Mouse (Mus musculus) megakaryocyte progenitor cell, adult 5-6 weeks (primary cell): ENCODE data around the gene Nfatc2. TPM values are rescaled to one million over a fixed set of nuclear protein-coding genes. Genes with fewer than 3 reads are reported as not detected.

ENCODE experiments used
- ATAC-seq: replicated peaks from 2 replicates; pipeline ENCODE4 v1.8.0; 2016; ENCODE audit warnings: mild to moderate bottlenecking, moderate TSS enrichment, inconsistent platforms; ENCODE audit not compliant: poor library complexity
- total RNA-seq, 2 experiments: library from RNA; stranded (forward) in 1 of 2; stranded (reverse) in 1 of 2; fragments of 157-497, 149-512 nt in 1 of 2; fragments of 200-1000 nt in 1 of 2; gene quantifications; 2 replicates each; pipeline versions ENCODE4 v1.2.3 to v1.2.4; 2015 to 2017

Gene Nfatc2
- total RNA-seq, 2 experiments from 2014 or later, result 0.17 to 1.7 TPM

DNA sequence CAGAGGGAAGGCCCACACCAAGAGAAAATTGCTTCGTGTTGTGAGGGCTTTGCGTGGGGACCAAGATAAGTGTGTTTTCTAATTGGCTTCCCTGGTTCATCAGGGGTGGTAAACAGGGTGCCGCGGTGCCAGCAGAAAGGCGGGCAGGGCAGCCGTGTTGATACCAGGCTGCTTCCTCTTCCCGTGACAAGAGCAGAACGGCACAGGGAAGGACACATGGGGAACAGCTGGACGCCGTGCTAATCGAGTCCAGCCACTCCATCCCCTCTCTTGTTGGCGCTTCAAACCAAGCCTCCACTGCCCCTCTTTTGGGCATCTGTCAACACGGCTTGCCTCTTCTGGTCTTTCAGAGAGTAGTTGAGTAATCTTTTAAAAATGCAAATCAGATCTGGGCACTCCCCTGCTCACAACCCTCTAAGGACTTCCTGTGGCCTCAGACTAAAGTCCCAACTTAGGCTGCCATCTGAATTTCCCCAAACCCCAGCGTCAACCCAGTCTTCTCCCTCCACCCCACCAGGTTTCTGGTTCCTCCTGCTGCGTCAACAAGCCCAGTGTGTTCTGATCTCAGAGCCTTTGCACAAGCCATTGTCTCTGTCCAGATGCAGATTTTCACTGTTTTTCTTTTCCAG, 61.7 kb downstream of the Nfatc2 start:
- peak; percentile 76 for ATAC-seq

DNA sequence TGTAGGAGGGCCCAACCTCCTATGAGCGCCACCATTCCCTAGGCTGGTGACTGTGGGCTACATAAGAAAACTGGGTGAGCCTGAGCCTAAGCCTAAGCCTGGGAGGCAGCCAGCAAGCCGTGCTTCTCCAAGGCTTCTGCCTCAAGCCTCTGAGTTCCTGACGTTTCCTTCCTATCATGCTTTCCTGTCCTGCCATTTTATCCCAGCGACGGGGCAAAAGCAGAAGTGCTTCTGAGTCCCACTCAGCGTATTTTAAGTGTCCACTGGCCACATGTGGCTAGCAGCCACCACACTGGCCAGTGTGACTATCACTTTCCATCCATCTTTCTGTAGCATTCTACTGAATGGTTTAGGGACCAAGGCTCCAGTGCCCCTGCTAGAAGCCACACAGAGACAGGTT, 62.4 kb downstream of the Nfatc2 start:
- peak; percentile 37 for ATAC-seq

DNA sequence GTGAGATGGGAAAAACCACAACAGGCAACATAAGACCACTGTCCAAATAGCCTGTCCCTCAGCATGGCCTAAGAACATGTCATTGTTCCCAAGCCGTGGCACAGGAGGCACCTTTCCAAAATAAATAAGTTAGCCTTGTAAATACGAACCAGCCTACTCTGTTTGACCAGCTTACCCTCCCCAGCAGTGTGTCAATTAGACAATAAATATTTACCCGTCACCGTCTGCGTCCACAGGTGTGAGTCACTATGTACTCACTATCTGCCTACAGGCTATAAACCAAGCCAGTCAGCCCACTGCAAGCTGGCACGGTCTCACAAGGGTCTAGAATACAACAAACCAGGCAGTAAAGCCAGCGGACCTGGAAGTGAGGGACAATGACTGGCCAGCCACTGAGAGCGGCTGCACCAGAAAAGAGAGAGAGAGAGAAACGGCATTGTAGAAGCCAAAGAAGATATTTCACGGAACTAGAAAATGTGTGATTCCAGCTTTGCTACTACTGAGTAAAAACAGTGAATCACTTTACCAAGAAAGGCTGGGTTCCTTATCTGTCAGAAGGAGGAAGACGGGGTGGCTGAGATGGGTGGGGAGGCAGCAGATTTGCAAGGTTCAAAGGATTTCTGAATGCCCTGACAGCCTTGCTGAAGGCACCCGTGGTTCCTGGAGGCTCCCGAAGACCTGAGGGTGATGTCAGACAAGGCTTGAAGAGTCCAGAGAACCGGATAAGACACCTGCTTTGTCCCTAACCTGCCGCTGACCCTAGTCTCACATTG, 69.2 kb downstream of the Nfatc2 start:
- ATAC-seq, result no peak

DNA sequence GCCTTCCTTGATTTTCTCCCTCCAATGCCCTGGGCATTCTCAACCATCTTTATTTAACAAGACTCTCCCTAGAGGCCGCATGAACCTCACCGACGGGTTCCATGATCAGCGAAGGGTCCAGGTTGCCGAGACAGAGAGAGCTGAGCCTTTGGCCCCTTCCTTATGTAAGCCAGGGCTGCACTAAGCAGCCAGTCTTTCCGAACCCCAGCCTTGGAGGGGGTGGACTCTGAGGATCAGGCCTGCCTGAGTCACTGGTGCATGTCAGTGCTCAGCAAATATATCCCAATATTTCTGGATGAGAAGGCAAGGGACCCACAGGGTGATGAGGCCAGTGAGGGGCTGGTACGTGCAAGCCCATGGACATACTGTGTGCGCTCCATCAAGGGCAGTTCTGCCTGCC, 72.9 kb downstream of the Nfatc2 start:
- no peak for ATAC-seq

DNA sequence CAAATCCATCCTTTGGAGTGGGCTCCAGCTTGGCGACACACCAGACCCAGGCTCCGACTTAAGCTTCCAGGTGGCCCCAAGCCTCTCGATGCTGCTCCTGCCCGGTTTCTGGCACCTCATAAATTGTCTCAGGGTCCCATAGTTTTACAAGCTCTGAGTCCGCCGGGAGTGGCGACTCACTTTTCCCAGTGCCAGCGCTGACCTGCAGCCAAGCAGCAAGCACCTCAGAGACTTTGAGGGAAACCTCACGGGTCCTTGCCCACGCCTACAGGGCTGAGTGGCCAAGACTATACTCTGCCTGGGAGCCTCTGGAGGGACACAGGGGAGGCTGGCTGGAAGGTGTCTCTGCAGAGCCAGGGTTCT, 74.0 kb downstream of the Nfatc2 start:
- no peak for ATAC-seq

DNA sequence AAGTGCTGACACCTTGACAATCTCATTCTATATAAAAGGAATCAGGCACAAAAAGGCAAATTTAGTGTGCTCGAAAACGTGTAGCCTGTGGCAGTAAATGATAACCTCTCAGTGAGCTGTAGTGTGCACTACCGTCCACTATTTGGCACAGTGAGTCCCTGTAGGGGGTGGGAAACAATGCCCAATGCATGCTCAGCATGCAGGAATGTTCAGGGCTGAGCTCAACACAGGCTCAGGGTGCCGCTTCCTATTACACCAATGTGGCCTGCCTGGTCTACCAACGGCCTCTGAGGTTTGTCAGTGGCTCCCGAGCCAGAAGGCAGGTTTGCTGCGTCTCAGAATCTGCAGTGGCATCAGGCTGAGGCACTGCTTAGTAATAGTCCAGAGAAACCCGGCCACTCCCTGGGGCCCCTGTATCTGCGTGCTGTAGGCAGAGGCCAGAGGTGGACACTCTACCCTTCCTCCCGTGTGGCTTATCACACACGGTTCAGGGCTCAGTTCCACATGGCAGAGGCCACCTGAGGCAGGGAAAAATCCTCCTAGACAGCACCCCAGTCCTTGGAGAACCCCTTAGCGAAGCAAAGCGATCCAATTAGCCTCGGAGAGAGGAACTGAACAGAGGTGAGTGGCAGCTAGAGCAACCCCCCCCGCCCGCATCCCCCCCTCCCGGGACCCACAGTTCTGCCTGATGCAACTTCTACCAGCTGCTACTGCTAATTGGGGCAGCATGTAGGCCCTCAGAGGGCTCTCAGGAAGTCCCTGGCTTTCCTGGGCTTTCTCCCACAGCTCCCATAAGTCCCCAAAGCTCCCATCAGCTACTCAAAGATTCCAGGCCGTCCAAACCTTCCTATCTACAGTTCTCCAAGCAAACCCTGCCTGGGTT, 74.7 kb downstream of the Nfatc2 start:
- ATAC-seq, result no peak

DNA sequence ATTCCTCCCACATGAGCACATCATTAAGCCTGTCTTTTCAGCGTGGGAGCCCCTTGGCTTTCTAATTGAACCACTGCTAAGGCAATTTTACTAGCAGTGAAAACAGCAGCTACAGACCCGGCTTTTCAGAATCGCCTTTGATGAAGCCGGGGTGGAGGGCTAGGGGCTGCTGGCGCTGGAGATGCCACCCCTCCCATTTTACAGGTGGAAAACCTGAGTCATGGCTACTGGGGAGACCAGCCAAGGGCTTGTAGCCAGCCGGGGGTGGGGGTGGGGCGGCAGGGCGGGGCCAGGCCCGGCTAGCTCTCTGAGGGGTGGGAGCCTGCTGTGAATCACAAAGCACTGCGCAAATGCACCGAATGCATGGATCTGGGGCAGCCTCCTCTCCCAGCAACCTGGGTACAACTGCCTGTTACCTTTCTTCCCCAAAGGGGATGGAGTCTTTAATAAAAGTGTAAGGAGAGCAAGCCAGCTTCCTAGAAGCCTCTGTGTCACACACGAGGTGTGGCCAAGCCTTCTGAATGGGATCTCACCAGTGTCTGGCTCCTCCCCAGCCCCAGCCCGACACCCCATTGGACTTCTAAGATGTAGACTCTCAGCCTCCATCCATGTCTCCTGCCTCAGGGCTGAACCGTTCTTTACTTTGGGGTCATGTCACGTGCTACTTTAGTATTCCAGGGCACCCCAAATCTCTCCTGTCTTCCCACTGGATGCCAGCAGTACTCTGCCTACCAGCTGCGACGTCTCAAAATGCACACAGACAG, 75.9 kb downstream of the Nfatc2 start:
- ATAC-seq, result no peak

DNA sequence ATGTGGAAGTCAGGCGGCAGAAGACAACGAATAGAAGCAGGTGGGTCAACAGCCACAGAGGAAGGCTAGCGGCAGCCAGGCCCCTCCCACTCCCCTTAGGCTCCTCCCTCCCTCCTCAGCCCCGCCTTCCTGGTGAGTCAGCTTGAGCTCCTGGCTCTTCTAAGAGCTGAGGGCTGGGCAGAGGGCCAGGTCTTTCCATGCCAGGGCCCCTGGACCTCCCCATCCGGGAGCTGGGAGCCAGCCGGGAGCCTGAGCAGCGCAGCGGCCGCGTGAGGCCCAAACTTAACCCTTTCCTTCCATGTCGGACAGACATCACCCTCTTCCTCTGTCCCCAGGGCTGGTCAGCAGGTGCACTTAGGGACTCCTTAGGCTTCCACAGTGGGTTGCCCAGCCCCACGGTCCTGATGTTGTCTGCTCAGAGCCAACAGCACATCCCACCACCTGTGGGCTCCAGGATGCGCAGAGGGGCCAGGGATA, 76.5 kb downstream of the Nfatc2 start:
- ATAC-seq, result peak; percentile 96

DNA sequence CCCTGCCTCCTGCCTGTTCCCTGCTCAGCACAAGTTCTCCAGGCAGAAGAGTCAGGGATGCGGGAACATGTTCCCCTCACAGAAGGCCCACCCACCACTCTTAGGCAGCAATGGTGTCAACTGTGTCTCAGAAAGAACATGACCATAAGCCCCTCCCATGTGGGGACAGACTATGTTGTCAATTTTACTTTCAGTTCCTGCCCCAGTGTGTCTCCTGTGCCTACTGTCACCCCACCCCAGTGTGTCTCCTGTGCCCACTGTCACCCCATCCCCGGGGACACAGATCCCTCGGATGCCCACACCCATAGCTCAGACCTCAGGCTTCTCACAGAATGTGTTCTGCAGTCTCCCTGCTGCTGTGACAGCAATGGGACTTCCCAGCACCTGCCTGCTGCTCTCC, 79.2 kb downstream of the Nfatc2 start:
- peak; percentile 22 for ATAC-seq

DNA sequence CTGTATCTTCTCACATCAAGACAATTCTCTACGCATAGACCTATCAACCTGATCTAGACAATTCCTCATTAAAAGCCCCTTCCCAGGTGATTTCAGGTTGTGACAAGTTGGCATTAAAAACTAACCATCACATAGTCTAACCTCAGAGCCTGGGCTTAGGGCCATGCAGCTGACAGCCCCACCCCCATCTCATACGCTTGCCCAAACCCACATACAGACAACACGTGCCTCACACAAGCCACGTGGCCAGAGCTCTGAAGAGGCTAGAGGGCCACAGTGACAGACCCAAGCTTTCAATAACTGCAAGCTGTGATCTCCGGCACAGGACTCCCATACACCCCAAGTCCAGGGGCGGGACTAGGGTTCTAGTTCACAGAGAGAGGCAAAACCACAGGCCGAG, 80.7 kb downstream of the Nfatc2 start:
- ATAC-seq, result no peak

DNA sequence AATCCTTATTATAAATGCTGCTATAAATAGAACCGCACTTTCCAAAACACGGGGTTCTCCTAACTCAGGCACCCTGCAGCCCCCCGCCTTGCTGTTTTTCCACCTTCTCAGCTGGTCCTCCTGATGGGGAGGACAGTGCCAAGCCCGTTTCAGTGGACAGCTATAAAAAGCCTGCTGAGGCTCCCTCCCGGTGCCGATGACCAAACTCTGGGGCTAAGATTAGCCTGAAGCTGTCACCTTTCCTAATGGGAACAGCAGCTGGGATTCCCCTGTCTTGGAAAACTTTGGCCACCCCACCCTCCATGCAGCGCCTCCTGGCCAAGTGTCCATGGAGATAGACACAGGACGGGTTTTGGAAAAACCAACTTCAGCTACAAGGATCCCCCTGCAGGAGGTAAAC, 81.9 kb downstream of the Nfatc2 start:
- ATAC-seq, result no peak

DNA sequence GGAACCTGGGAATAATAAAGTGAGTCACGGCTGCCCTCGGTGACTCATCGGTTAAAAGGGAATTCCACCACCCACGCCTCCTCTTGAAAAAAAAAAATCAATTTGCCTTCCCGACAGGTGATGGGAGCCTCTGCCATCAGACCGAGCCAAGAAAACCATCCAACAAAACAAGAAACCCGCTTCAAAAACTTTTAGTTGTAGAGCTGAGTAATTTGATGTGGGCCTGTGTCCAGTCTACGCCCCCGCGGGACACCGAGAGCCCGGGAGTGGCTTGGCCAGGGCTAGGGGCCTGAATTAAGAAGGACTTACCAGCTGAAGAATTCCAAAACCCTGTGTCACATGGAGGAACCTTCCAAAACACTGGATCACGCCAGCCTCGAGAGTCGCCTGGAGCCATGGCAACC, 83.2 kb downstream of the Nfatc2 start:
- no peak for ATAC-seq

DNA sequence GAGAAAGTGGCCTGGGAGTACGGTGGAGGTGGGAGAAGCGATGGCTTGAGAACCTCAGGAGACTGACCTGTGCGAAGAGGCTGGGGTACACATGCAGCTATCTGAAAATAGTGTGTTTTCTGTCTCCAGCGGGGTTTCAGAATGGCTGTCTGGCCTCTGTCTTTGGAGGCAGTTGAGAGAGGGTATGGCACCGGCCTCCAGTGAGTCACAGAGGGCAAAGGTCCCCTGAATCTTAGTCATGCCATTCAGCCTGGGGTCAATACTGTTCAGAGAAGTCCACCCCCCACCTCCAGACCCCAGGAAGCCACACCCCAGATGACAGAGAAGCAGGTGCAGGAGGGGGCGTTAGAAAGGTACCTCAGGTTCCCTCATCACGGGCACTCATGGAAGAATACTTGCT, 83.7 kb downstream of the Nfatc2 start:
- ATAC-seq, result no peak

DNA sequence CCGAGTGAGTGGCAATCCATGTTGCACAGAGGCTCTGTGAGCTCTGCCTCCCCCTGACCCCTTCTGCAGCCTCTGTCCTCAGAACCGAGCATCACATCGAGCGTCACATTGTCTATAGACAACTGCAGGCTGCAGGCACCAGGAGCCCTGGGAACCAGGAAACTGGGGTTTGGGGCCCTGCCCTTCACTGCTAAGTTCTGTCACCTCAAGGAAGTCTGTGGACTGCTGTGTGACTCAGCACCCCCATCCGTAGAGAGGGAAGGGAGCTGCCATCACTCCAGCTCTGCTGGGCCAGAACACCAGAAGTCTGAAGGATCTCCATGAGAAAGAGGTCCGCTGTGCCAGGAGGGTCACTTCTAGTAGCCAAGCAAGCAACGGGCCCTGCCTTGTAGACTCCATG, 84.7 kb downstream of the Nfatc2 start:
- ATAC-seq, result peak; percentile 75

DNA sequence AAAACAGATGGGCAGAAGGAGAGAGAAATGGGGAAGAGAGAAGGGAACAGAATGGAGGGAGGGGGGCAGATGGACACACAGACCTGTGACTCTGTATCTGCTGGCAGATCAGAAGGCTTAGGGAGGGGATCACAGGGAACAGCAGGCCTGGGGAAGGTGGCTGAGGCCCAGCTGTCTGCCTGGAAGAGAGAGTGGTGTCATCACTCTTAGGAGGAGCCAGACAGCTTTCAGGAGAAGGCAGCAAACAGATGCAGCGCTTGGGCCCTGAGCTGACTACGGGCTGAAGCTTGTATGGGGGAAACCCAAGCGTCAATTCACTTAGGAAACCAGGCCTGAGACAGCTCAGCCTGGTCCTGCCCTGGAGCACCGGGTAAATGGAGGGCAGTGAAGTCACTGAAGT, 86.0 kb downstream of the Nfatc2 start:
- no peak for ATAC-seq

DNA sequence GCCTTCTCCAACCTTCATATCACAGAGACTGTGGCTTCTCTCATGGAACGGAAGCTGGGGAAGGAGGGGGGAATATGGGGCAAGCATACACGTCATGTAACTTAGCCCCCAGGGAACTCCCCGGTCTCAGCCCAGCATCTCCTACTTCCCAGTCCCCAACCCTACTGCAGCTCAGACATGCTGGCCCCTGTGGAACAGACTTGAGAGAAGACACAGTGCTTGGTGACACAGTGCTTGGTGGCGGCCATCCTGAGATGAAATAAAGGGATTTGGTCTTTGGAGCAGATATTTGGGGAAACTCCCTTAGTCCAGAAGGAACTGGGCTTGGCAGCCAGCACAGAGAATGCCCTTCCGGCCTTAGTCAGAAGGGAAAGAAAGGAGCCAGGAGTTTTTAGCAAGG, 87.3 kb downstream of the Nfatc2 start:
- ATAC-seq, result no peak

DNA sequence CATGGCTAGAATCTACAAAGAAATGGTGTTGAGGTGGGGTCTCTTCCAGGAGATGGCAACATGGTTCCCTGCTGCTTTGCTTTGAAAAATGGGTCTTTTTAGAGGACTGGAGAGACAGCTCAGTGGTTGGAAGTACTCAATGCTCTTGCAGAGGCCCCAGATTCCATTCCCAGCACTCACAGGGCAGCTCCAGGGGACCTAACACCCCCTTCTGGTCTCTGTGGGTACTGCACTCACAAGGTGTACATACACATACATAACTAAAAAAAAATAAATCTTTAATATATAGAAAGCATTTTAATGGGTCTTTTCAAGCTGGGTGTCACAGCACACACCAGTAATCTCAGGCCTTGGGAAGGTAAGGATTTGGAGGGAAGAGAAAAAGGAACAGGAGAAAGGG, 89.9 kb downstream of the Nfatc2 start:
- ATAC-seq, result no peak

DNA sequence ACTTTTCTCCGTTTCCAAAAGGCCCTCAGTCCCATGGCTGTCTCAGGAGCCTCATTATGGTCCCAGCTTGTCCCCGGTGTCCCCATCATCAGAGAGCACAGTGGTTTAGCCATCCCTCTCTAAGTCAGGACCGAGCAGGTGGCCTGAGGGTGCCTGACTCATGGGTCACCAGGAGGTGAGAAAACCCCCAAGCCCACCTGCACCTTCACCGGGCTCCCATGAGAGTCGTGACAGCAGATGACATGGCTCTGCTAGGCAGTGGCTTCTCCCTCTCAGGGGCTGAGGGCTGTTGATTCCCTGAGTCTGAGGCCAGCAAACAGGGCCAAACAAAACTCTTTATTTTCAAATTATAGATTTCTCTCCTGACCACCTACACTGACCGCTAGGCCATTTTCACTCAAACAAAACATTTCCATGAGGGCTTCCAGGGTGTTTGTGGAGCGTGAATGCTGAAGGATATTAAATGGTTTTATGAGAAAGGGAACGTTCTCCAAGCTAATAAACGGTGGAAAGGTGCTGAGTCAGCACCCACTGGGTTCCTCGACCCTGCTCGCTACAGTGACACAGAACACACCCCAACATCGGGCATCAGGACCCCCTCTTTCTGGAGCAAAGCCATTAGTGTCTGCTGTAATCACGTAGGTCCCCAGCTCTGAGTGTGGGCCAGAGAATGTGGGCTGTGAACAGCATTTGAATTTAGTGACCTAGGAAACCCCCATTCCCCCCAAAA, 92.8 kb downstream of the Nfatc2 start:
- no peak for ATAC-seq

DNA sequence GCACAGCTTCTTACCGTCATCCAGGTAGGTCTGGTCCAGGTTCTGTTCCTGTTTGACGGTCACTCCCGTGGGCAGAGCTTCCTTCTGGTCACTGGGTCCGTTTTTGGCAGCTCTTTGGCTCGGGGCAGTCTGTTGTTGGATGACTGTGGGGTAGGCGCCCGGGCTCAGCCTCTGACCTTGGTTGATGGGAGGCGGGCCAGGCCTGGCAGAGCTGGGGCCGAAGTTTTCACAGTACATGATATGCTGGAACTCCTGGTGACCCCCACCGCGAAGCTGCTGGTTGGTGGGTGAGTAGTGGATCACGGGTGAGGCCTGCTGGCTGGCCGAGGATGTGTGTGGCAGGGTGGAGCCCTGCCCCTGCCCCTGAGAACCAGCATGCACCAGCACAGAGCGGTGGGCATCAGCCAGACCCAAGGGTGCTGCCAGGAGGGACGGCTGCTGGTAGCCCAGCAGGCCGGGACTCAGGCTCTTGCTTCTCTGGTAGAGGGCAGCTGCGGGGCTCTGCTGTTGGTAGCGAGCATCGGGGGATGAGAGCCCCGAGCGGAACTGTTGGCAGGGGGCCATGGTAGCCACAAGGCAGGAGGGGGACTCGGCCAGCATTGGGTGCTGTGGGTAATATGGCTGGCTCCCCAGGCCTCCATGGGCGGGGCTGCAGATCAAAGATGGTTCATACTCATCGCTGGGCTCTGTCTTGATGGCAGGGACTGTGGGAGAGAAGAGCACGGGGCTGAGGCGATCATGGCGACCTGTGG, 96.8 kb downstream of the Nfatc2 start:
- ATAC-seq, result no peak

DNA sequence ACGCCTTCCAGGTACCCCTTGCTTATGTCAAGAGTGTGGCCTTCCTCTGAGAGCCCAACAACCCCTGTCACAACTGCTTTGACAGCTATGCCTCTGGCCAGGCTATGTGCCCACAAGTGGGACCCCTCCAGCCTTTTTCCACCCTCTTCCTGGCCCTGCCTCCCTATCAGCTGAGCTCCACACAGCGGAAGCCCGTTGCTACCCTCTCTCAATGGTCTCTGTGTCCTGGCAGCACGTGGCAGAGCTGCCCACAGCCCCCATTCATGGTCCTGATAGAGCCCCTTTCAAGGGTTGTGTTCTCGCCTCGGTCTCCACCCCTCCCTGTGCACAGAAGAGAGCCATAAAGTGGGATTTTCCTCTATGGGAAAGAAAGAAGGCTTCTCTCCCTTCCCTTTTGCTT, 97.7 kb downstream of the Nfatc2 start:
- ATAC-seq, result no peak
